Mouse (Mus musculus) neural tube, embryonic 11.5 days (tissue): Measurements from ENCODE around the gene Ptprj. TPM values are rescaled to one million over a fixed set of nuclear protein-coding genes. Genes with fewer than 3 reads are reported as not detected.
"Not testable (repeated sequence)": the region's sequence is repeated elsewhere in the genome, so short reads cannot be mapped to it uniquely, and the experiment has no call there.

Experiments used
- ATAC-seq: fragments of 200-750 bp; cut with Nextera tagmentation; 2 replicates; pipeline ENCODE4 v1.8.0; 2017; ENCODE audit warnings: moderate number of reproducible peaks, mild to moderate bottlenecking, moderate TSS enrichment, moderate library complexity; ENCODE audit not compliant: insufficient read depth, low FRiP score, low TSS enrichment
- DNase-seq: peaks from one replicate; pipeline ENCODE4 v3.0.0-alpha.2; 2015; ENCODE audit warnings: low spot score
- H3K27ac ChIP-seq: fragments of 300-500 bp; sonication (generic); 2 replicates; pipeline ENCODE4 v1.5.1; 2014; ENCODE audit warnings: low read depth, mild to moderate bottlenecking, low read length
- H3K27me3 ChIP-seq: fragments of 300-500 bp; sonication (generic); 2 replicates; pipeline ENCODE4 v1.6.1; 2014; ENCODE audit warnings: mild to moderate bottlenecking, low read length, mixed read lengths; ENCODE audit not compliant: control insufficient read depth, insufficient read depth
- H3K36me3 ChIP-seq: fragments of 300-500 bp; sonication (generic); 2 replicates; pipeline ENCODE4 v1.6.1; 2014; ENCODE audit warnings: mild to moderate bottlenecking, low read length, moderate library complexity, mixed read lengths; ENCODE audit not compliant: control insufficient read depth, insufficient read depth
- H3K4me1 ChIP-seq: fragments of 300-500 bp; sonication (generic); 2 replicates; pipeline ENCODE4 v1.6.1; 2014; ENCODE audit warnings: low read length, mixed read lengths; ENCODE audit not compliant: control insufficient read depth, insufficient read depth
- H3K4me2 ChIP-seq: fragments of 300-500 bp; sonication (generic); 2 replicates; pipeline ENCODE4 v1.6.1; 2014; ENCODE audit warnings: low read depth, mild to moderate bottlenecking, moderate library complexity
- H3K4me3 ChIP-seq: fragments of 300-500 bp; sonication (generic); 2 replicates; pipeline ENCODE4 v1.5.1; 2014; ENCODE audit warnings: low read depth, low read length
- H3K9ac ChIP-seq: fragments of 300-500 bp; sonication (generic); 2 replicates; pipeline ENCODE4 v1.6.1; 2014; ENCODE audit warnings: mild to moderate bottlenecking, low read length
- H3K9me3 ChIP-seq: fragments of 300-500 bp; sonication (generic); 2 replicates; pipeline ENCODE4 v1.6.1; 2016; ENCODE audit warnings: low read length; ENCODE audit not compliant: control insufficient read depth
- WGBS: fragments of 180-500 bp; shearing (Covaris S2); extraction: QIAGEN DNeasy Blood & Tissue Kit; methylation state at CpG from one replicate; pipeline ENCODE4 v1.1.7; 2014; 5-methylcytosine and 5-hydroxymethylcytosine counted together
- polyA plus RNA-seq: library from polyadenylated mRNA; unstranded; fragments of >200 nt; fragmentation: Nextera tagmentation; extraction: Ambion mirVana; gene quantifications from 2 replicates; pipeline ENCODE4 v1.2.1, GENCODE M21; 2014

Ptprj gene
- polyA plus RNA-seq, 1 experiment from 2014 or later, result 3.7 TPM

DNA sequence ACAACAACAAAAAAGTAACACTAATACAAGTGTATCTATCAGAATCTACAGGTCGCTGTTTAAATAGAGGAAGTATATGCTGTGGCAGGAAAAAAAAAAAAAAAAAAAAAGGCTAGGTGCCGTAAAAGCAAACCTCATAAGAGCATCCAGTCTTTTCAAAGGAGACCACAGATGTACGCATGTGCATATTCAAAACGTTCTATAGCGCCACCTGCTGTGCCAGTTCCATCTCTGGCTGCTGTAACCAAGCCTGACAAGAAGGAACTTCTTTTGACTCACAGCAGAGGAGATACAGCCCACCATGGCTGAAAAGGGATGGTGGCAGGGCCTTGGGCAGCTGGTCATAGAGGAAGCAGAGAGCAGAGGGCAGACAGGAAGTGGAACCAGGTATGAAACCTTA, 143.0 kb downstream of the Ptprj start:
- not testable (repeated sequence) for H3K9me3 ChIP-seq, DNase-seq, H3K27me3 ChIP-seq, H3K9ac ChIP-seq, H3K4me1 ChIP-seq, H3K36me3 ChIP-seq, H3K4me3 ChIP-seq, ATAC-seq, H3K27ac ChIP-seq, H3K4me2 ChIP-seq
- WGBS, result 88% methylated on average over 1 of the region's 5 CpGs

DNA sequence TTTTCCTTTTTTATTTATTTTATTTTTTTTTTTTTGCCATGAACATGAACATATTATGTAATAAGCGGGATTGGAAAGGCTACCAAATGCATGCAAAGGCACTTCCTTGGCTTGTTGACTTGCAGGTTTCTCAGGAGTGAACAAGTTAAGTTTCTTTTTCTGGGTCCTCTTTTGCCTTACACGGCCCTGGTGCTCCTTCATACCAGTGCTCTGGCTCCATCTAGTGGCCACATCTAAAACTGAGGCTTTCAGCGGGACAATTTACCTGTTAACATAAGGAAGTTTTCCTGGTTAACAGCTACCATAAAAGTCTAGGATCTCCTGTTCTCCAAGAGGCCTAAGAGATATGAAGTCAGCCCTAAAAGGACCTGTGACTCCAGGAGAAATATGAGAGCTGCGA, 150.7 kb downstream of the Ptprj start:
- DNase-seq, H3K9me3 ChIP-seq, H3K4me2 ChIP-seq, H3K27me3 ChIP-seq, H3K9ac ChIP-seq, H3K36me3 ChIP-seq, H3K27ac ChIP-seq, H3K4me1 ChIP-seq, H3K4me3 ChIP-seq: not testable (repeated sequence)
- WGBS, result no CpG with 5 or more reads among the region's 4 CpGs
- ATAC-seq, result 0 out of 2 replicates have a peak, but pooled peaks have one; percentile 53

DNA sequence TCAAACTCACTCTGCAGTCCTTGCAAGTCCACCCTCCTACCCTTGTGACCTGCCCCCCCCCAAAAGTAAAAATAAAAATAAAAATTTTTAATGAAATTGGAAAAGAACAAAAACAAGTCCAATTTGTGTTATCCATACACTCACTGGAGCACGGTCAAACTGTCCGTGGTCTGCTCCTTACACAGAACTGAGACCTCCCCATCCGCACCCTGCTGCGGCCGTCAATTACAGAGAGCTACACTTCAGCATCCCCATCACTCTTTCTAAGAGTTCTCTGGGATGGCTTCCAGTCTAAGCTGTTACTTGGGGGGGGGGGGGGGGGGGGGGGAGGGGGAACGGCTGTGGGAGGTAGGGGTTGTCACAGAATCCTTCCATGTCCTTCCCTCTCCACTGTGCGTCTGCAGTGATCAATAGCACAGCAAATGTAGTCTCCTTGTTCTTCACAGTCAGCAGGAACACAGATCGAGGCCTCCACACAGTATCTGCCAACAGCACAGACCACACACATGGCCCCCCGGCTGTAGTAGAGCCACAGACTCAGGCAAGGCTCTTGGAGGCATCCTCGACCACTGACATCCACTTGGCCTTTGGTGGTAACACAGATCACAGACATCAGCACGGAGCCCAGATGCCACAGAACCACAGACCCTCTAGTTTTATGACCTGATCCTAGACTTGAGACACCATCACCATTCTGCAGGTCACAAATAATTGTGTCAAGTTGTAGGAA, 151.3 kb downstream of the Ptprj start:
- WGBS, result no CpG with 5 or more reads among the region's 11 CpGs
- 0 out of 2 replicates have a peak, but pooled peaks have one; percentile 20 for ATAC-seq

DNA sequence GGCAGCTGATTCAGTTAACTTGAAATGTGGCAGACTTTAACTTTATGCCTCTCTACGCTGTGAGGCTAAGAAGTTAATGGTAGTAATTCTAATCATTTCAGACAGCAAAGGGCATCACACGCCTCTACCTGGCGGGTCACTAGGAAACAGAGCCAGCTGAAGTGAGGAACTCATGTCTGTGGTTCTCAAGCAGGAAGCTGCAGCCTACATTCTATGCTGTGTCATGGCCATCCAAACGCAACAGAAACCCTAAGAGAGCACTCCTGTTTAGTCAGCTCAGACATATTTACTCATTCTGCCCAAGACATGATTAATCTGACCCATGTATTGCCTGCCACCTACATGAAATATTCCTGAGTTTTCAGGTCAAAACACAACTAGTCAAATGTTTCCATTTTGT, 155.5 kb downstream of the Ptprj start:
- no CpG with 5 or more reads among the region's 4 CpGs for WGBS
- H3K27me3 ChIP-seq, ATAC-seq, H3K36me3 ChIP-seq, H3K9ac ChIP-seq, H3K4me1 ChIP-seq, H3K4me3 ChIP-seq, H3K4me2 ChIP-seq, DNase-seq, H3K27ac ChIP-seq, H3K9me3 ChIP-seq: not testable (repeated sequence)

More for the DNA sequence above, 151.3 kb downstream of the Ptprj start:
- not testable (repeated sequence) for H3K36me3 ChIP-seq, H3K27ac ChIP-seq, H3K4me2 ChIP-seq, DNase-seq, H3K27me3 ChIP-seq, H3K4me3 ChIP-seq, H3K4me1 ChIP-seq, H3K9ac ChIP-seq, H3K9me3 ChIP-seq

DNA sequence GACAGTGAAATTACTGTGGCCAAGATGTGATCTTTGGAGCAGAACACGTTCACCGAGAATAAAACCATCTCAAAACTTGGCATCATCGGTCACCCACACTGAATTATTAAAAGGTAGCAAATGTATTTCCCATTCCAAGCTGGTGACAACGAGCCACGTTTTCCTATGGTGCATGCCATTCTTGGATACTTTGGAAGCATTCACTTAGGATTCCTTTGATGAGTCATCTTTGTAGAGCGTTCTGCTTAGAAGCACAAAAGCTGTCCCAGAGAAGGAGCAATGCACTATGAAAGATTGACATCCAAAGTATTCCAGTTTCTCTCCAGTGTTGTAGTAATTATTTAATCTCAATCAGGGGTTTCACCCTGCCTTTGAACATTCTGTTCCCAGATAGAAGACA, 158.2 kb downstream of the Ptprj start:
- not testable (repeated sequence) for ATAC-seq, H3K36me3 ChIP-seq
- 93% methylated on average over 6 of the region's 6 CpGs for WGBS

DNA sequence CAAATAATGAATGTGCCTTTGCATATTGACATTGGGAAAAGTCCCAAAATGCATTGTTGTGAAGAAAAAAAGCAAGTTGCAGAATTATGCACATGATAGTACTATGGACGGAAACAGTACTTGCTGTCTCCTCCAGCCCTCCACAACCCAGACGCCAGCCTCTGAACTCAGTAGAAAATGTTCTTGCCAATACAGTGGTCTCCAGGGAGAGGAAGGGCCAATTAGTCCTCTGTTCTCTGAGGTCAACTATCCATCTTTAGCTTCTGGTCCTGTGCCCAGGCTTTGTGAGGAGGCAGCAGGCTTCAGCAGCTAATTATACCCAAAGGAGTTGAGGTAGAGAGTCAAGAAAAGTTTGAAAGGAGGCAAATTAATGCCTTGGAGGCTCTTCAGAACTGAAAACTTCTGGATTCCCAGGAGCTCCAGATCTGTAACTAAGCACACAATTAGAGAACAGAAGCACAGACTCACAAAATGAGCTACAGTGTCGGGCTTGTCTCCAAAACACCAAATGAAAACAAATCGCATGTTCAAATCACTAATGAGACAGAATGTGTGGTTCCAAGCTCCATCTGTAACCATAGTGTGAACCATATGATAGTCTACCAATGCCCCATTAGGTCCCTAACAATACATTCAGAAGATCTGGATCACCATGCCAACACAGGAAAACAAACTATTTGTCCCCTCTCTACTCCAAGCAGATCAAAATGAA, 166.2 kb downstream of the Ptprj start:
- not testable (repeated sequence) for ATAC-seq, H3K27me3 ChIP-seq, H3K4me3 ChIP-seq, H3K9me3 ChIP-seq, H3K36me3 ChIP-seq, H3K27ac ChIP-seq, H3K4me2 ChIP-seq, H3K9ac ChIP-seq, DNase-seq, H3K4me1 ChIP-seq
- 81% methylated on average over 4 of the region's 4 CpGs for WGBS

More for the DNA sequence above, 158.2 kb downstream of the Ptprj start:
- not testable (repeated sequence) for H3K9ac ChIP-seq, H3K27me3 ChIP-seq, H3K9me3 ChIP-seq, H3K4me3 ChIP-seq, H3K4me1 ChIP-seq, DNase-seq, H3K27ac ChIP-seq, H3K4me2 ChIP-seq

DNA sequence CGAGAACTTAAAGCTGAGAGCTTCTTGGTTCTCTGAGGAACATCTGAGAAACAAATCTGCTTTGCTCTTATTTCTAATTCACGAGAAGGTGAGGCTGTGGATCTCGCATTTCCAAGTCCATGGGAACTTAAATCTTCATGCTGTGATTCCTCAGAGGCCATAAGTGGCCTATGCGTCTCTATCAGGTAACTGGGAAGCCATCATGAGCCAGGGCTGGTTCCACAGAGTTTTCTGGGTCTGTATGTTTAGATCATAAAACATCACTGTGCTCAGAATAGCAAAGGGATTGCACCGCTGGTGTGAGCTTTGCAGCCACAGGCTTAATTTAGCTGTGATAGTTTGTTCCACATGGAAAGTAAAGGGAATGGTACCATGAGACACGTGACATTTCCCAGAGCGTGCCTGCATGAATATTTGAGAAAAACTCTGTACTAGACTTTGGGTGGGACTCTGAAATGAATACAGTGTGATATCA, 181.8 kb downstream of the Ptprj start, which contains the start of gene Olfr1274-ps:
Gene Olfr1274-ps, plus strand, starts transcription at position 51 of the 475 bp plus-strand sequence.
- ATAC-seq, H3K27ac ChIP-seq, H3K9ac ChIP-seq, H3K27me3 ChIP-seq, H3K9me3 ChIP-seq, H3K36me3 ChIP-seq, H3K4me1 ChIP-seq, H3K4me3 ChIP-seq, DNase-seq, H3K4me2 ChIP-seq: not testable (repeated sequence)
- WGBS, result 77% methylated on average over 5 of the region's 7 CpGs
